Mouse (Mus musculus) liver, embryonic 16.5 days (tissue): Measurements from ENCODE around the gene Ndufb2. TPM values are rescaled to one million over a fixed set of nuclear protein-coding genes. Genes with fewer than 3 reads are reported as not detected.

Experiments
- ATAC-seq: fragments of 200-750 bp; cut with Nextera tagmentation; 2 replicates; pipeline ENCODE4 v1.8.0; 2017; ENCODE audit warnings: low read depth, mild to moderate bottlenecking, moderate number of reproducible peaks, moderate library complexity
- H3K27ac ChIP-seq: fragments of 300-500 bp; sonication (generic); 2 replicates; pipeline ENCODE4 v1.5.1; 2014; ENCODE audit warnings: mild to moderate bottlenecking, low read length
- H3K27me3 ChIP-seq: fragments of 300-500 bp; sonication (generic); 2 replicates; pipeline ENCODE4 v1.6.1; 2014; ENCODE audit warnings: low read depth, low read length, mixed read lengths; ENCODE audit not compliant: control insufficient read depth, insufficient read depth
- H3K36me3 ChIP-seq: fragments of 300-500 bp; sonication (generic); 2 replicates; pipeline ENCODE4 v1.6.1; 2014; ENCODE audit warnings: mild to moderate bottlenecking; ENCODE audit not compliant: control insufficient read depth, insufficient read depth
- H3K4me1 ChIP-seq: fragments of 300-500 bp; sonication (generic); 2 replicates; pipeline ENCODE4 v1.6.1; 2014; ENCODE audit warnings: low read depth, low read length, mixed read lengths; ENCODE audit not compliant: control insufficient read depth
- H3K4me2 ChIP-seq: fragments of 300-500 bp; sonication (generic); 2 replicates; pipeline ENCODE4 v1.6.1; 2014; ENCODE audit warnings: low read depth, low read length, mixed read lengths
- H3K4me3 ChIP-seq: fragments of 300-500 bp; sonication (generic); 2 replicates; pipeline ENCODE4 v1.5.1; 2014; ENCODE audit warnings: low read depth, mild to moderate bottlenecking, low read length
- H3K9ac ChIP-seq: fragments of 300-500 bp; sonication (generic); 2 replicates; pipeline ENCODE4 v1.6.1; 2014; ENCODE audit warnings: low read depth, low read length
- H3K9me3 ChIP-seq: fragments of 300-500 bp; sonication (generic); replicated peaks from 2 replicates; pipeline ENCODE4 v1.6.1; 2016; ENCODE audit warnings: low read length; ENCODE audit not compliant: control insufficient read depth
- WGBS: fragments of 180-500 bp; shearing (Covaris S2); extraction: QIAGEN DNeasy Blood & Tissue Kit; methylation state at CpG from one replicate; pipeline ENCODE4 v1.1.7; 2014; ENCODE audit not compliant: insufficient replicate concordance; 5-methylcytosine and 5-hydroxymethylcytosine counted together
- polyA plus RNA-seq: library from polyadenylated mRNA; unstranded; fragments of >200 nt; fragmentation: Nextera tagmentation; extraction: Ambion mirVana; gene quantifications from 2 replicates; pipeline ENCODE4 v1.2.1, GENCODE M21; 2015

The Ndufb2 gene
- polyA plus RNA-seq, 1 experiment from 2014 or later: 195 TPM

DNA sequence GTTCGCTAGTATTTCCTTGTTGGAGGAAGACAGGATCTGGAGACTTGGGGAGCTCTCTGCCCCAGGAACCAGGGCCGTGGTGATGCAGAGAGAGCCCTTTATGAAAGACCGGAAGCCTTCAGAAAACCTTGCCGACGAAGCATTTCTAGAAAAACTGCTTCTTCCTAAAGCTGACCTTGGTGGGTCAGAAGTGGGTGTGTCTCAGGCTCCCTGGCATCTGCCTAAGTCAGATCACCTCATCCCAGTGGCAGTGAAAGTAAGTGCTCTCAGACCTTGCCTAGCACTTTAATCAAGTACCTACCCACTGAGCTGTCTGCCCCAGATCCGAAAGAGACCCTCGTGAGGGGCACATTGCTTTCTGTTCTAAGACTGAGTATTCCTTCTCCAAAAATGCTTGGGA is 17.4 kb upstream of the Ndufb2 start:
- peaks cover 15% of the 10 kb centered on the region for H3K4me1 ChIP-seq
- H3K27ac ChIP-seq: no peak overlapping the region
- no peaks in the 10 kb centered on the region for H3K9me3 ChIP-seq
- H3K27me3 ChIP-seq: no peaks in the 10 kb centered on the region
- peak overlapping the region; percentile 87; the same call in 1 of the 2 replicates for H3K9ac ChIP-seq
- H3K36me3 ChIP-seq: no peaks in the 10 kb centered on the region; the same call in none of the 2 replicates
- ATAC-seq: no peak
- H3K4me3 ChIP-seq: peak overlapping the region; percentile 88
- peak overlapping the region; percentile 94 for H3K4me2 ChIP-seq
- 59% methylated on average over 7 of the region's 7 CpGs for WGBS

DNA sequence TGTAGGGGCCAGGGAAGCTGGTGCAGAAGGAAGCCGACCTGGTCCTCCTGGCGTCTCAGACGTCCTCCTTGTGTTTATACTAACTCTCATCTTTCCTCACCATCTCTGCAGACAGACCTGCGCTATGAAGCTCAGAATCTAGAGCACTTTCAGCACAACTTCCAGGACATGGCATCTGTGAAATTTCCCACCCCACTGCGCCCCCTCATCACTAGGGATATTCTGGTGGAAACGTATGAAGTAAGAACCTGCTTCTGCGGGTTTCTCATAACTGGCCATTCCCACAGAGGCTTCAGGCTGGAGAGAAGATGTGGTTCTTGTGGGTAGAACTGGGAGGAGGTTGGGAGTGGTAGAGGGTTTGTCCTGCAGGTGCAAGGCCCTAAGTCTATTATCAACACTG is 12.8 kb upstream of the Ndufb2 start:
- Histone ChIP-seq H3K4me3 (no peak overlapping the region), H3K27me3 (no peaks in the 10 kb centered on the region), H3K9me3 (no peaks in the 10 kb centered on the region), H3K4me2 (no peak overlapping the region), H3K4me1 (peaks cover 22% of the 10 kb centered on the region), H3K27ac (no peak overlapping the region), H3K36me3 (peaks cover 3% of the 10 kb centered on the region), H3K9ac (no peak overlapping the region)
- 83% methylated on average over 7 of the region's 7 CpGs for WGBS
- no peak for ATAC-seq

DNA sequence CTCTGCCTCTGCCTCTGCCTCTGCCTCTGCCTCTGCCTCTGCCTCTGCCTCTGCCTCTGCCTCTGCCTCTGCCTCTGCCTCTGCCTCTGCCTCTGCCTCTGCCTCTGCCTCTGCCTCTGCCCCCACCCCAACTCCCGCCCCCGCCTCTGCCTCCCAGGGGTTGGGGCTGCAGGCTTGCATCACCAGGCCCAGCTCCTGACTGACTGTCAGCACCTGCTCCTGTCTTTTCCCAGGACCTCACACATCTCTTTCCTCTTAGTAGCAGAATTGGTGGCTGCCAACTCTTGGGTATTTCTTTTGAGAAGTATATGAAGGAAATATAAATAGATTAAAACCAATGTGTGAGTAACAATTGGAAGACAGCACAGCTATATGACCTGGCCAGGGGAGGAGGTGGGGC is 11.8 kb upstream of the Ndufb2 start:
- Histone ChIP-seq H3K9me3 (no peaks in the 10 kb centered on the region), H3K4me1 (peaks cover 17% of the 10 kb centered on the region), H3K27ac (no peak overlapping the region), H3K9ac (no peak overlapping the region), H3K27me3 (no peaks in the 10 kb centered on the region), H3K4me3 (no peak overlapping the region), H3K4me2 (no peak overlapping the region), H3K36me3 (peaks cover 3% of the 10 kb centered on the region)
- no peak for ATAC-seq
- WGBS: 55% methylated on average over 2 of the region's 2 CpGs

DNA sequence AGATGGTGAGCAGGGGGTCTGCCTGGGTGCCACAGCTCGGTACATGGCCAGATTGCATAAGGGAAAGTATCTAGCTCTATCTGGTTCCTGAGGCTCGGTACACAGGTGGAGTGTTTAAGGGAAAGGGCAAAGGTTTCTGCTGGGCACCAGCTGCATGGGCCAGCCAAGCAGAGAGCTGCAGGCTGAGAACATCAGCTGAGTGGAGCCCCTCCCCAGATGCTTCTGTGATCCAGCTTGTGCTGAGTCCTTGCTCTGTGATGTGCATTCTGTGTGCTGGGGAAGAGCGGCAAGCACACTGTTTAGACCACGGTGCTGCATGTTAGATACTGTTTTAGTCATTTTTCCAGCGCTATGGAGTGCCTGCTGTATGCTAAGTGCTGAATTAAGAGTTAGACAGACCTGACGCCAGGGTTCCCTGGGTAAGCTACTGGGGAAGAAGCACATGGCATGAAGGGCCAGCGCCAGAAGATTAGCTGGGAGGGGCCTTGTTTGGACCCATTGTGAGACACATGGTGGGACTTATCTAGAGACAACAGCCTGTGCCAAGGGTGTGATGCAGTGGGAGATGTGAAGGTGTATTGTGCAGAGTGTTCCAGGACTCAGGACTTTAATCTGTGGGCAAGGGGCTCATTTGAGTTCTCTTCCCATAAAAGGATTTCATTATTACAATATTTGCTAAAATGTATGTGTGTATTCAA is 11.1 kb upstream of the Ndufb2 start:
- Histone ChIP-seq H3K9ac (peak overlapping the region; percentile 21; the same call in 1 of the 2 replicates), H3K27ac (peak overlapping the region; percentile 55), H3K27me3 (no peaks in the 10 kb centered on the region), H3K4me2 (peak overlapping the region; percentile 19), H3K4me1 (peaks cover 17% of the 10 kb centered on the region), H3K4me3 (no peak overlapping the region), H3K9me3 (no peaks in the 10 kb centered on the region), H3K36me3 (peaks cover 3% of the 10 kb centered on the region)
- peak; percentile 92 for ATAC-seq
- WGBS: 50% methylated on average over 7 of the region's 7 CpGs

DNA sequence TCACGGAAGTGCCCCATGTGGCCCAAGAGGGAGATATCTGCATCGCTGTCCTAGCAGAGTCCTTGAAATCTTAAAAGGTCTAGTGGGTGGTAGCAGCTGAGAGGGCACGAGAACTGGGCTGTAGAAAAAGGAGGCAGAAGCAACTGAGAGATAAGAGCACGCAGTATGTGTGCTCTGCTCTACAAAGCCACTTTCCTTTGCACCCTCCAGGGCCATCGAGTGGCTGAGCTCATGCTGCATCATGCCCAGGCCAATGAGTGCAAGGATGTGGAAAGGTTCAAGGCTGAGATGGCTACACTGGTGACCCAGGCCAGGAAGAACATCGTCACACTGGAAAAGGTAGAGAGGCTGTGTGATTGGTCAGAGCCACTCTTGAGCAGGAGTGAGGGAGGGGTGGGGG is 6.9 kb upstream of the Ndufb2 start, which contains the start of gene Gm42420:
Gene Gm42420, plus strand, starts transcription at position 237 of the 400 bp plus-strand sequence.
- peaks cover 17% of the 10 kb centered on the region for H3K4me1 ChIP-seq
- ATAC-seq: 0 out of 2 replicates have a peak, but pooled peaks have one; percentile 14
- no peaks in the 10 kb centered on the region for H3K9me3 ChIP-seq
- H3K27me3 ChIP-seq: no peaks in the 10 kb centered on the region
- H3K4me3 ChIP-seq: no peak within 1 kb of the TSS
- no peak within 1 kb of the TSS for H3K4me2 ChIP-seq
- H3K9ac ChIP-seq: no peak within 1 kb of the TSS
- 47% methylated on average over 6 of the region's 6 CpGs for WGBS
- peaks cover 10% of the 10 kb centered on the region for H3K36me3 ChIP-seq
- H3K27ac ChIP-seq: no peak within 1 kb of the TSS

DNA sequence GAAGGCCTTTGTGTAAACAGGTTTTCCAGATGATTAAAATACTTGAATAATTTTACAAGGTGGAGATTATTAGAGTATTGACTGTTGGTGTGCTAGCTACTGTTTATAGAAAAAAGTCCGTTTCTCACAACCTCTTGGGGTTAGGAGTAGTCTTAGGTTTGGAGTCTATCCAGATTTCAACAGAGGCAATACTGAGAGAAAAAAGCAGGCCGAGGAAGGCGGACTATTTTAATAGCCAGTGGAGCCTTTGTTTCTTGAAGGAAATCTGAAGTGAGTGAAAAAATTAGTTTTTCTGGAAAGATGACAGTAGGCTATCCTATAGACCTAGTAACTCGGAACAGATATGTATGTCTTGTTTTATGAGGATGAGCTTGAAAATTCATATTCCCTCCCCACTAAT is 893 bp upstream of the Ndufb2 start:
- ATAC-seq: no peak
- peaks cover 11% of the 10 kb centered on the region for H3K4me1 ChIP-seq
- H3K9ac ChIP-seq: no peak overlapping the region
- H3K9me3 ChIP-seq: no peaks in the 10 kb centered on the region
- H3K27me3 ChIP-seq: no peaks in the 10 kb centered on the region
- no peak overlapping the region for H3K4me2 ChIP-seq
- no peak overlapping the region for H3K4me3 ChIP-seq
- H3K36me3 ChIP-seq: peaks cover 7% of the 10 kb centered on the region
- H3K27ac ChIP-seq: no peak overlapping the region
- WGBS: 82% methylated on average over 4 of the region's 4 CpGs

DNA sequence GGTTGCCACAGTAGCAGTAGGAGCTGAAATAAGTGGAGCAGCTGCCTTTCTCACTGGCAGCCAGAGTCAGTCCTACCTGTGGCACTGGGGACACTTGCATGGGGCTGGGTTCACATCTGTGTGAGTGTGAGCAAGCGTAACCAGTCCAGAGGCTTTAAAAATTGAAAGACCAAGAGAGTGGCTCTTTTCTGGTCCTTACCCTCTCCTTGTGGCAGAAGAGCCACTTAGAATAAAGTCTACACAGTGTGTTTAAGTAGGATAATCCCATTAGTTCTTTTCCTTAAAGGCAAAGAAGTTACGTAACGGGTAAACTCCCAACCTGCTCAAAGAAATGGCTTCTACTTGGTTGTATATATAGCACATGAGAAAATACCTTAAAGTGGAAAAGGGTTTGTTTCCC is 8.5 kb downstream of the Ndufb2 start:
- 84% methylated on average over 3 of the region's 3 CpGs for WGBS
- H3K4me3 ChIP-seq: no peak overlapping the region

DNA sequence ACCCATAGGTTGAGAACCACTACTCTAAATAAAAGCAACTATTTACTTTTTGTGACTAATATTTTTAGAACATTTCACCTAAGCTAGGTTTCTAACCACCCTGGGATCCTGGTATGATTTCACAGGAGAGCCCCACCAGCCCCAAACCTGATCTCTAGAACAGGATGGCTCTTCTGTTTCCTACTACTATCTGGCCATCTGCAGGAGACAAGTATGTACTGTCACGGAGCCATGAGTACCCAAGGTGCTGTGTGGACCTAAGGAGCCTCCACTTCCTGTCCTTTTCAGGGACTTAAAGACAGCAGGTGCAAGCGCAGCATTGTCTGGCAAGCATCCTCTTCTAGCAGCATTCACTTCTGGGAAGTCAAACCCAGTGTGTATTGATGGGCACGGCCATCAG is 9.5 kb downstream of the Ndufb2 start:
- Histone ChIP-seq H3K9me3 (no peaks in the 10 kb centered on the region), H3K4me3 (no peak overlapping the region), H3K27me3 (no peaks in the 10 kb centered on the region), H3K27ac (no peak overlapping the region), H3K4me2 (no peak overlapping the region), H3K36me3 (peaks cover 14% of the 10 kb centered on the region), H3K9ac (no peak overlapping the region), H3K4me1 (no peaks in the 10 kb centered on the region)
- WGBS: 58% methylated on average over 3 of the region's 3 CpGs
- no peak for ATAC-seq

More for the DNA sequence above, 8.5 kb downstream of the Ndufb2 start:
- ATAC-seq: no peak
- Histone ChIP-seq H3K9me3 (no peaks in the 10 kb centered on the region), H3K27me3 (no peaks in the 10 kb centered on the region), H3K9ac (no peak overlapping the region), H3K4me2 (no peak overlapping the region), H3K27ac (no peak overlapping the region), H3K4me1 (no peaks in the 10 kb centered on the region), H3K36me3 (peaks cover 14% of the 10 kb centered on the region)

DNA sequence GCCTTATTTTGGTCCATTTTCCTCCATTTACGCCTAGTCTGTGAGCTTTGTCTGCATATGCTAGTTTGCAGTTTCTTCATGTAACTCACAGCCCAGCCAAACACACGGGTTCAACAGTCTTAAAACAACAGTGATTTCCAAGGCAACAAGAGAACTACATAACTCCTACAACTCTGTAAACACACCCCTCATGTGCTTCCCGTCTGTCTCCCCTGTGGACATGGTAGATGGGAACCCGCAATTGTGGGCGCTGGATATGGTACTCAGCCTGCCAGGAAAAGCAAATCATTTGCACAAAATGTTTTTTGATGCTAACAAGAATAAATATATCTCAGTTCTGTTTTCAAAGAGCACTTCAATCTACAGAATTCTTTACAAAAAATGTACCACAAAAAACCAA is 12.2 kb downstream of the Ndufb2 start:
- H3K36me3 ChIP-seq: peaks cover 6% of the 10 kb centered on the region; the same call in 1 of the 2 replicates
- ATAC-seq: no peak
- H3K27ac ChIP-seq: no peak overlapping the region
- H3K9me3 ChIP-seq: no peaks in the 10 kb centered on the region
- H3K4me2 ChIP-seq: no peak overlapping the region
- no peak overlapping the region for H3K4me3 ChIP-seq
- H3K4me1 ChIP-seq: no peaks in the 10 kb centered on the region
- H3K27me3 ChIP-seq: no peaks in the 10 kb centered on the region
- 70% methylated on average over 5 of the region's 5 CpGs for WGBS
- H3K9ac ChIP-seq: no peak overlapping the region
